Mouse (Mus musculus): ENCODE results near the gene Eif2a.
A peak's percentile ranks its signal among the peaks of the same experiment; 100 is the strongest.

Eif2a gene

GRCm38 (mm10) chr3:58525652-58526407 lies at the start of gene Eif2a, which contains the start of gene Serp1:
Gene Eif2a (plus strand): TSS chr3:58525821.
Gene Serp1 (minus strand): TSS chr3:58525892.
- peak; percentile 99 for DNase-seq

GRCm38 (mm10) chr3:58478755-58479455 lies 46.7 kb upstream of the Eif2a start:
- no peak for DNase-seq

GRCm38 (mm10) chr3:58485883-58486282 lies 39.7 kb upstream of the Eif2a start:
- DNase-seq: no peak

GRCm38 (mm10) chr3:58487121-58487520 lies 38.5 kb upstream of the Eif2a start:
- DNase-seq: no peak

GRCm38 (mm10) chr3:58487999-58488775 lies 37.4 kb upstream of the Eif2a start:
- DNase-seq: no peak

- DNase-seq: no peak
Observed at GRCm38 (mm10) chr3:58490787-58491186, 34.8 kb upstream of the Eif2a start.

- DNase-seq: no peak
Observed at GRCm38 (mm10) chr3:58493621-58494020, 32.0 kb upstream of the Eif2a start.

GRCm38 (mm10) chr3:58501961-58502360 lies 23.7 kb upstream of the Eif2a start:
- DNase-seq: no peak

- no peak for DNase-seq
Observed at GRCm38 (mm10) chr3:58503720-58504333, 21.8 kb upstream of the Eif2a start.

GRCm38 (mm10) chr3:58504676-58505075 lies 20.9 kb upstream of the Eif2a start:
- DNase-seq: no peak

- no peak for DNase-seq
Observed at GRCm38 (mm10) chr3:58508020-58508750, 17.4 kb upstream of the Eif2a start.

GRCm38 (mm10) chr3:58511581-58511980 lies 14.0 kb upstream of the Eif2a start:
- DNase-seq: no peak

GRCm38 (mm10) chr3:58512740-58513139 lies 12.9 kb upstream of the Eif2a start:
- DNase-seq: no peak

- no peak for DNase-seq
Observed at GRCm38 (mm10) chr3:58513483-58513882, 12.1 kb upstream of the Eif2a start.

GRCm38 (mm10) chr3:58515947-58516601 lies 9.5 kb upstream of the Eif2a start:
- no peak for DNase-seq

GRCm38 (mm10) chr3:58516602-58516976 lies 9.0 kb upstream of the Eif2a start:
- DNase-seq: no peak

- no peak for DNase-seq
Observed at GRCm38 (mm10) chr3:58517258-58517657, 8.4 kb upstream of the Eif2a start.

- DNase-seq: no peak
Observed at GRCm38 (mm10) chr3:58517800-58518199, 7.8 kb upstream of the Eif2a start.

- no peak for DNase-seq
Observed at GRCm38 (mm10) chr3:58518962-58519361, 6.7 kb upstream of the Eif2a start.

GRCm38 (mm10) chr3:58519536-58519935 lies 6.1 kb upstream of the Eif2a start:
- DNase-seq: no peak

- DNase-seq: no peak
Observed at GRCm38 (mm10) chr3:58520286-58520685, 5.3 kb upstream of the Eif2a start.

GRCm38 (mm10) chr3:58521361-58521760 lies 4.3 kb upstream of the Eif2a start:
- no peak for DNase-seq

Measured in kidney, adult 11 months (tissue).